Mouse (Mus musculus): Measurements from ENCODE around the gene Pknox1. TPM values are rescaled to one million over a fixed set of nuclear protein-coding genes. Genes with fewer than 3 reads are reported as not detected.
"Not testable (repeated sequence)": the region's sequence is repeated elsewhere in the genome, so short reads cannot be mapped to it uniquely, and the experiment has no call there.

Pknox1 gene
- polyA plus RNA-seq, 1 experiment from 2014 or later: 34.4 TPM

- not testable (repeated sequence) for ATAC-seq (ENCODE audit: insufficient read depth, low FRiP score, low read depth)
Observed at GRCm38 (mm10) chr17:31609173-31609572, 44.6 kb downstream of the Pknox1 start.

GRCm38 (mm10) chr17:31609895-31610294 lies 45.4 kb downstream of the Pknox1 start:
- Histone ChIP-seq H3K9ac (no peak overlapping the region), H3K36me3 (peaks cover 11% of the 10 kb centered on the region; the same call in 1 of the 2 replicates), H3K9me3 (no peaks in the 10 kb centered on the region), H3K27me3 (replicated peaks) (no peaks in the 10 kb centered on the region), H3K4me1 (no peaks in the 10 kb centered on the region), H3K4me2 (no peak overlapping the region), H3K27ac (no peak overlapping the region), H3K4me3 (replicated peaks) (no peak overlapping the region)
- ATAC-seq (ENCODE audit: insufficient read depth, low FRiP score, low read depth): no peak
- WGBS: 82% methylated on average over 3 of the region's 3 CpGs

More at GRCm38 (mm10) chr17:31609173-31609572, 44.6 kb downstream of the Pknox1 start:
- H3K27ac ChIP-seq; H3K27me3 ChIP-seq (replicated peaks); H3K9ac ChIP-seq; H3K4me2 ChIP-seq; H3K9me3 ChIP-seq; H3K4me3 ChIP-seq (replicated peaks); H3K4me1 ChIP-seq: not testable (repeated sequence)
- 95% methylated on average over 3 of the region's 3 CpGs for WGBS
- H3K36me3 ChIP-seq: peaks cover 16% of the 10 kb centered on the region

GRCm38 (mm10) chr17:31613086-31613755 lies 48.7 kb downstream of the Pknox1 start:
- no peak for ATAC-seq (ENCODE audit: insufficient read depth, low FRiP score, low read depth)
- H3K4me3 ChIP-seq (replicated peaks): no peak overlapping the region
- 59% methylated on average over 4 of the region's 4 CpGs for WGBS

GRCm38 (mm10) chr17:31623101-31623500 lies 58.6 kb downstream of the Pknox1 start:
- Histone ChIP-seq H3K27me3 (replicated peaks) (no peaks in the 10 kb centered on the region), H3K27ac (no peak overlapping the region), H3K4me2 (no peak overlapping the region), H3K9me3 (no peaks in the 10 kb centered on the region), H3K36me3 (no peaks in the 10 kb centered on the region), H3K9ac (no peak overlapping the region), H3K4me3 (replicated peaks) (no peak overlapping the region), H3K4me1 (no peaks in the 10 kb centered on the region)
- ATAC-seq (ENCODE audit: insufficient read depth, low FRiP score, low read depth): no peak
- 87% methylated on average over 4 of the region's 4 CpGs for WGBS

More at GRCm38 (mm10) chr17:31613086-31613755, 48.7 kb downstream of the Pknox1 start:
- Histone ChIP-seq H3K36me3 (no peaks in the 10 kb centered on the region), H3K27ac (no peak overlapping the region), H3K9me3 (no peaks in the 10 kb centered on the region), H3K4me2 (no peak overlapping the region), H3K27me3 (replicated peaks) (no peaks in the 10 kb centered on the region), H3K9ac (no peak overlapping the region), H3K4me1 (no peaks in the 10 kb centered on the region)

GRCm38 (mm10) chr17:31627961-31628360 lies 63.4 kb downstream of the Pknox1 start:
- no peaks in the 10 kb centered on the region for H3K9me3 ChIP-seq
- H3K27me3 ChIP-seq (replicated peaks): no peaks in the 10 kb centered on the region
- WGBS: 89% methylated on average over 2 of the region's 2 CpGs
- H3K27ac ChIP-seq: no peak overlapping the region
- H3K9ac ChIP-seq: no peak overlapping the region
- H3K4me3 ChIP-seq (replicated peaks): no peak overlapping the region
- no peaks in the 10 kb centered on the region for H3K4me1 ChIP-seq
- no peaks in the 10 kb centered on the region for H3K36me3 ChIP-seq
- ATAC-seq (ENCODE audit: insufficient read depth, low FRiP score, low read depth): no peak
- H3K4me2 ChIP-seq: no peak overlapping the region

GRCm38 (mm10) chr17:31631081-31631800 lies 66.7 kb downstream of the Pknox1 start:
- Histone ChIP-seq H3K4me3 (replicated peaks) (0 out of 2 replicates have a peak overlapping the region, but pooled peaks have one; percentile 1), H3K27ac (no peak overlapping the region), H3K4me1 (peaks cover 2% of the 10 kb centered on the region), H3K4me2 (no peak overlapping the region), H3K36me3 (no peaks in the 10 kb centered on the region), H3K9me3 (no peaks in the 10 kb centered on the region), H3K27me3 (replicated peaks) (peaks cover 4% of the 10 kb centered on the region; the same call in 1 of the 2 replicates), H3K9ac (no peak overlapping the region)
- 66% methylated on average over 10 of the region's 10 CpGs for WGBS
- ATAC-seq (ENCODE audit: insufficient read depth, low FRiP score, low read depth): no peak

GRCm38 (mm10) chr17:31633007-31633406 lies 68.5 kb downstream of the Pknox1 start:
- H3K4me1 ChIP-seq: peaks cover 15% of the 10 kb centered on the region
- no peaks in the 10 kb centered on the region for H3K9me3 ChIP-seq
- H3K4me2 ChIP-seq: no peak overlapping the region
- H3K27me3 ChIP-seq (replicated peaks): peaks cover 11% of the 10 kb centered on the region; the same call in 1 of the 2 replicates
- H3K4me3 ChIP-seq (replicated peaks): no peak overlapping the region
- no peak for ATAC-seq (ENCODE audit: insufficient read depth, low FRiP score, low read depth)
- H3K27ac ChIP-seq: 0 out of 2 replicates have a peak overlapping the region, but pooled peaks have one; percentile 51
- 58% methylated on average over 6 of the region's 6 CpGs for WGBS
- H3K36me3 ChIP-seq: no peaks in the 10 kb centered on the region
- H3K9ac ChIP-seq: no peak overlapping the region

- no peaks in the 10 kb centered on the region for H3K36me3 ChIP-seq
- no peak overlapping the region for H3K27ac ChIP-seq
- peaks cover 11% of the 10 kb centered on the region; the same call in 1 of the 2 replicates for H3K27me3 ChIP-seq (replicated peaks)
- H3K4me2 ChIP-seq: no peak overlapping the region
- no peak overlapping the region for H3K9ac ChIP-seq
- 75% methylated on average over 5 of the region's 5 CpGs for WGBS
- peaks cover 16% of the 10 kb centered on the region for H3K4me1 ChIP-seq
- ATAC-seq (ENCODE audit: insufficient read depth, low FRiP score, low read depth): no peak
- H3K9me3 ChIP-seq: no peaks in the 10 kb centered on the region
- H3K4me3 ChIP-seq (replicated peaks): no peak overlapping the region
Observed at GRCm38 (mm10) chr17:31634896-31635295, 70.4 kb downstream of the Pknox1 start.

GRCm38 (mm10) chr17:31635781-31636180 lies 71.2 kb downstream of the Pknox1 start:
- no peak for ATAC-seq (ENCODE audit: insufficient read depth, low FRiP score, low read depth)
- WGBS: 54% methylated on average over 11 of the region's 11 CpGs
- H3K4me3 ChIP-seq (replicated peaks): peak overlapping the region; percentile 54; the same call in 1 of the 2 replicates
- H3K27me3 ChIP-seq (replicated peaks): peaks cover 11% of the 10 kb centered on the region; the same call in 1 of the 2 replicates
- H3K9ac ChIP-seq: no peak overlapping the region
- H3K36me3 ChIP-seq: no peaks in the 10 kb centered on the region
- no peak overlapping the region for H3K27ac ChIP-seq
- H3K4me2 ChIP-seq: peak overlapping the region; percentile 100; the same call in 1 of the 2 replicates
- H3K9me3 ChIP-seq: no peaks in the 10 kb centered on the region
- H3K4me1 ChIP-seq: peaks cover 16% of the 10 kb centered on the region

GRCm38 (mm10) chr17:31636277-31636941 lies 71.9 kb downstream of the Pknox1 start:
- H3K4me3 ChIP-seq (replicated peaks): peak overlapping the region; percentile 54
- H3K36me3 ChIP-seq: no peaks in the 10 kb centered on the region
- peak overlapping the region; percentile 41; the same call in 1 of the 2 replicates for H3K9ac ChIP-seq
- peak overlapping the region; percentile 100 for H3K4me2 ChIP-seq
- H3K27me3 ChIP-seq (replicated peaks): peaks cover 11% of the 10 kb centered on the region; the same call in 1 of the 2 replicates
- H3K4me1 ChIP-seq: peaks cover 16% of the 10 kb centered on the region
- no peaks in the 10 kb centered on the region for H3K9me3 ChIP-seq
- 5% methylated on average over 45 of the region's 45 CpGs for WGBS
- H3K27ac ChIP-seq: 0 out of 2 replicates have a peak overlapping the region, but pooled peaks have one; percentile 16
- ATAC-seq (ENCODE audit: insufficient read depth, low FRiP score, low read depth): peak; percentile 40; the same call in 1 of the 2 replicates

GRCm38 (mm10) chr17:31636942-31637811 lies 72.6 kb downstream of the Pknox1 start, which contains the start of gene Cbs:
Gene Cbs (minus strand): TSS chr17:31637238.
- ATAC-seq (ENCODE audit: insufficient read depth, low FRiP score, low read depth): peak; percentile 95
- peaks cover 16% of the 10 kb centered on the region for H3K4me1 ChIP-seq
- 3% methylated on average over 61 of the region's 61 CpGs for WGBS
- H3K4me3 ChIP-seq (replicated peaks): peak within 1 kb of the TSS; percentile 54
- H3K27me3 ChIP-seq (replicated peaks): peaks cover 11% of the 10 kb centered on the region; the same call in 1 of the 2 replicates
- no peaks in the 10 kb centered on the region for H3K36me3 ChIP-seq
- H3K9ac ChIP-seq: peak within 1 kb of the TSS; percentile 41; the same call in 1 of the 2 replicates
- H3K27ac ChIP-seq: 0 out of 2 replicates have a peak within 1 kb of the TSS, but pooled peaks have one; percentile 16
- H3K4me2 ChIP-seq: peak within 1 kb of the TSS; percentile 100
- H3K9me3 ChIP-seq: no peaks in the 10 kb centered on the region

All from stomach, embryonic 15.5 days (tissue).